Mouse (Mus musculus): ENCODE results near the gene 9430097D07Rik.

Gene 9430097D07Rik

DNA sequence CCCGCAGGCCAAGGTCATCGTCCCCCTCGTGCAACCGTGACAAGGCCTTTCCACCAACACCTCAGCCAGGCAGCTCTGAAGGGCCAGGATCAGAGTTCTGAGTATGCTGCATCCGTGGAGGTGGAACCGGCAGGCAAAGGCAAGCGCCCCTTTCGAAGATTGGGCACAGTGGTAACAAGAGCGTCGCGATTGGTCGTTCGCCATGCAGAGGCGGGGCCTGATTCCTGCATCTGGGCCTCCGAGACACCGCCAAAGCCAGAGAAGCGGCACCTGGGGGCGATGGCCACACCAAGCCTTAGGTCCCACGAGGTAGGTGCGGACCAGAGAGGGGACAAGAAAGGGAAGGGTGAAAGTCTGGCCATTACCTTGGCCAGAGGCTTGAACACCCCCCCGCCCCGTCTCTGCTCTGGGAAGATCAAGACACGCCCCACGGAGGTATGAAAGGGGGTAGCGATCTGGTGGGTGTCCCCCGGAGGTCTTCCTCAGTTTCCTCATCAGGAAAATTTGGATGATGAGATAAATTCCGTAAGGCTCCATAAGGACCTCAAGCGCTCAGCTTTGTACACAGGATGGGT is at the start of gene 9430097D07Rik:
Gene 9430097D07Rik, minus strand, starts transcription at position 99 of the 575 bp plus-strand sequence.
- DNase-seq: peak; percentile 37

DNA sequence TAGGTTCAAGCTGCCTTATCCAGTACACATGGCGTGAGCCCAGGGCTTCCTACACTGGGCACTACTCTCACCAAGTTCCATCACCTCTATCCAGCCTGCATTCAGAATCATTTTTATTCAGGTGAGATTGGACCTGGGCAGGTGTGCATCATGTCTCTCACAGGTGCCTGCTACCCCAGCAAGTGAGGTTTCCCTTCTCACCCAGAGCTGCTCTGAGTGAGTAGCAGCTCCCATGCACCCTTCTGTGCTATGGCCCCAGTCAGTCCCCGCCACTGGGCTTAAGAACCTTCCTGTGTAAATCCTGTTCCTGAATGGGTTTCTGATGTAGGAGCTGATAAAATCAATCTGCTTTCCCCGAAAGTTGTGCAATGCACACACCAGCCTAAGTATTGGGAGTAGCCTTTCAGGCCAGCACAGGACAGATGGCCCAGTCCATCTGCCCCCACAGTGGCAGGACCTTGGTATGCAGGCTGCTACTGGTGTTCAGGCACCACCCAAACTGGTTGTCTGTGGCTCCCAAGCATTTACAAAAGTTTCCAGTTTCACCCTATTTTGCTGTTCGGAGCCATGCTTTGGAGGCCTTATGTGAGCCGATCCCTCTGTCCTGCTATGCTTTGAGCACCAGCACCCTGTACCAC is 48.7 kb upstream of the 9430097D07Rik start:
- no peak for DNase-seq

DNA sequence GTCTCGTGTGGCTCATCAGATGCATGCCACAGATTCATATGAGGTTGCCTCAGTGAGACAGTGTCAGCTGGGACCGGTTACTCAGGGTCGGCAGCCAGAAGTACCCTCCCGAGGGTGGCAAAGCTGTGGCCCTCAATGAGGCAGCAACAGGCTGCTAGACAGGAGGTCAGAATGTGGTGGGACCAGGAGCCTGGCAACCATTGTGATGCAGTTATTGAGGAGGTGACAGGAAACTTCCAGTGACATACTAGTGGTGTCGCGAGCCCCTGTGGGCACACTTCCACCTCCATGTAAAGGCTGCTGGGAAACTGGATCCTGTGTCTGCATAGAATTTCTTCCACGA is 46.0 kb upstream of the 9430097D07Rik start, which contains the start of gene Ak1:
Gene Ak1, plus strand, starts transcription at position 242 of the 343 bp plus-strand sequence.
- no peak for DNase-seq

DNA sequence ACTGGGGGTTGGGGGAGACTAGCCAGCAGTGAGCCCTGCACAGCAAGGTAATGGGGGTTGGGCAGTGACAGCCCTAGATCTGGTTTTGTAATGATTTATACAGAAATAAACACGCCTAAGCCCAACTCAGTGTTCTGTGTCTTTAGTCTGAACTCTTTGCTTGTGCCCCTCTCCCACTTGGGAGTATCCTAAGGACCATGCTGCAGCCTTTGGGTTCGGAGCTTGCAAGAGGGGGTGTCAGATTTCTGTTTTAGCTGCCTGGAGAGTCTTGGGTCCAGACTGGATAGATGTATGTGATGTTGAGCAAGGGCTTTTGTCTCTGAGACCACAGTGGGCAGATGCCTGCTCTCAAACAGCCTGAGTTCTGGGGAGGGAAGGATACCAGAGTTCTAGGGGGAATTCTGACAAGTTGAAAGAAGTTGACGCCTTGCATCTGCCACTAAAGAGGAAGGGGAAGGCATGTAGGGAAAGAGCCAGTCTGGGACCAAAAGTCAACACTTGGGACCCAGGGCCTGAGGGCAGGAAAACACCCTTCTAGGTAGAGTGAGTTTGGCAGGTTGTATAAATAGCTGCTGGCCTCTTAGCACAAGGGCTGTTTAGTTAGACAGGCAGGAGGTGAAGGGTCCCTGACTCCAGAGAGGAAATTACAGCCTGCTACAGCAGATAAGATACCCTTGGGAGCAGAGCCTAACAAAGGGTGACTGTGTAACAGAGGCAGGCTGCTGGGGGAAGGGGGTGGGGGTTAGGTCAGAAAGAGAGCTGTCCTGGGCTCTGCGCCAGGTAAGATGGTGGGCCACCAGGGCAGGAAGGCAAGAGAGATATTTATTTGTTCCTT is 45.4 kb upstream of the 9430097D07Rik start:
- DNase-seq: peak; percentile 86

DNA sequence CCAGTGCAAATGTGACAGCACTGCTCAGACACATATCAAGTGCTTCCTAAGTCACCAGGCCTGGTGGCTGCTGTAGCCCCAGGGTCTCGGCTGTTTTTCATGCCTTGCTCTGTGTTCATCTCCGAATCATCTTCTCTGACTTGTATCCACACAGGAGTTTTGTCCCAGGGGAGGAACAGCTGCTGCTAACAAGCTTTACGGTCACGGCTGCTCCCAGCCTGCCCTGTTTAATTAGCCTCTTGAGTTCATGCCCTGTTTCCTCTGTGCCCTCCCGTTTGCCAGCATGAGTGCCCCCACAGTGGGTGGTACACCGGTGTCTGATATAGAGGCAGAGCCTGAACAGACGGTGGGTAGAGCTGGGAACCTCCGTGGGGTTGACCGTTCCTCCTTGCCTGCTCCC is 42.6 kb upstream of the 9430097D07Rik start:
- no peak for DNase-seq

DNA sequence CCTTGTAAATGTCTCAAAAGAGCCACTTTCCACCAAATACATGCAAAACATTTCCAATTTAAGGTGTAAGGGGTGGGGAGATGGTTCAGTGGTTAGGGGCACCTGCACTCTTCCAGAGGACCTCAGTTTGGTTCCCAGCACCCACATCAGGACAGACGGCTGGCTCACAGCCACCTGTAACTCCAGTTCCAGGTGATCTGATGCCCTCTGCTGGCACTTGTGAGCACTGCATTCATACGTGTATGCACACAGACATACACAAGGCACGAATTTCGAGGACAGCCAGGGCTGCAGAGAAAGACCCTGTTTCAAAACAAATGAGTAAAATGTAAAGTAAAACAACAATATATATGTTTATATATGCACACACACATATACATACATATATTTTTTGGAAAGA is 42.1 kb upstream of the 9430097D07Rik start:
- no peak for DNase-seq

DNA sequence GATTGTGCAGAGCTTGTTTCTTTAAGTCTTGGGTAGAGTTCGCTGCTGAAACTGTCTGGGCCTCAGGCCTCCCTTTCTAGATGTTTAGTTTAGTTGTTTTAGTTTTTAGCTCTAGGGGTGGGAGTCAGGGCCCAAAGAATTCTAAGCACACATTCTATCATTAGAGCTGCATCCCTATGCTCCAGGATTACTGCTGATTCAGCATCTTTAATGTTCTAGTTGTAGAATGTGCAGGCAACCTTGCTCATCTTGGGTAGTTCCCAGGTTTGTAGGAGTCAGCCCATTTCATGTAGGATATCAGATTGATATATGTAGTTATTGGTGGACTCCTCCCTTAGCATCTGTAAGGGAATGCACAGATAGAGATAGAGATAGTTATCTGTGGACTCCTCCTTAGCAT is 41.6 kb upstream of the 9430097D07Rik start:
- DNase-seq: no peak

DNA sequence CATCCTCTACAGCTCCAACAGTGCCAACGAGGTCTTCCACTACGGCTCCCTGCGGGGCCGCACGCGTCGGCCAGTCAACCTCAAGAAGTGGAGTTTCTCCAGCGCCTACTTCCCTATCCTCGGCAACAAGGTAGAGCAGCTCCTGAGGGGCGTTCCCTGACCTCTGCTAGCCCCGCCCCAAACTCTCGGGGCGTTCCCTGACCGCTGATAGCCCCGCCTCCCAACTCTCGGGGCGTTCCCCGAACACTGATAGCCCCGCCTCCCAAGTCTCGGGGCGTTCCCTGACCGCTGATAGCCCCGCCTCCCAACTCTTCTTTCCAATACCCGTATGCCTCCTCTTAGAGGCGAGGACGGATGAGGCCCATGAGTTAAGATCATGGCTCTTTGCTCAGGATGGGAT is 36.8 kb upstream of the 9430097D07Rik start:
- no peak for DNase-seq

DNA sequence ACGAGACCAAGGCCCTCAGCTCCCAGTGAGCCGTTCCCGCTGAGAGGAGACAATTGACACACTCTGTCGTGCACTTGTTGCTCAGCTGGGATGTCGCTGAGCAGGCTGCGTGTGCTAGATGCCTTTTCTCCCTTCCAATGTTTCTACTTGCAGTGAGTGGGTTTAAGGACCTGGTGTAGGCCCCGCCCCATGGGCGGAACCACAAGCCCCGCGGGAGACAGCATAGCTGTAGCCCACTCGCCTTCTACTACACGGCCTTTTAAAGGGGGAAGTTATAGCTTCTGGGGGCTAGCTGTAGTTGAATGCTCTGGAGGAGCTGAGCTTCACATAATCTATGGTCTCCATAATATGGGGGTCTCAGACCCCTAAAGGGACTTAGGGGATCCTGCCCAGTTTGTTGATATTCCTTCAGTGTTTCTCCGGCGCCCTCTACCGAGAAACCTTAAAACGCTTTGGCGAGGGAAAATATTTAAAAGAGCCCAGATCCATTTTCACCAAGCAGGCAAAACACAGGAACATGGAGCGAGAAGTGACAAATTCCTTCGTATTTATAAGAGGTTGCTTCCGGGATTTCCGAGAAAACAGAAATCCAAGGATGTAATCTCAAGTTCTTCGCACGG is 35.2 kb upstream of the 9430097D07Rik start:
- peak; percentile 82 for DNase-seq

DNA sequence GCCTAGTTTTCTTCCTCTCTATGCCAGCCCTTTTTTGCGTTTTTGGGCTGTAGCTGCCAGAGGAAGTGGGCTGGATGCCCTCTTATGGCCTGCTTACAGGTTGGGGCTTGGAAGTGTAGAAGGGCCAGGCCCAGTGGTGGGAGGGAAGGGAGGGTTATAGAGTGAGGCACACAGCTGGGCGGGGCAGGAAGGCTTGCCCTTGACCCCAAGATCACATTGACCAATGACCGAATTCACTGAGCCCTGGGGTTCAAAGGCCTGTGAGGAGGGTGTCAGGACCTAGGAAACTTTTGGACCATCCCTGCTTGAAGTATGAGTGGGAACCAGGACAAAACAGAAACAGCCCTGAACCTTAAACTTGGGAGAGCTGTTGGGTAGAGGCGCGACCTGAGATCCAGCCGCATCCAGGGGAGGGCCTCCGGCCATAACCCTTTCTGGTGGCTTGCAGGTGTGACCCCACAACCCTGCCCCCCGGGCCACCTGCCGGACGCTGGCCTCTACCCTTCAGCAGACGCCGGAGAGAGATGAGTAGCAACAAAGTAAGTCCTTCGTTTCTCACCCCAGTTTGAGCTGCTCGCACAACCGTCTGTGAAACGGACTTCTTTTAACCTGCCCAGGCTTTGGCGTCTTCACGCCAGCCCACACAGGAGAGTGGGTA is 33.4 kb upstream of the 9430097D07Rik start:
- DNase-seq: no peak

DNA sequence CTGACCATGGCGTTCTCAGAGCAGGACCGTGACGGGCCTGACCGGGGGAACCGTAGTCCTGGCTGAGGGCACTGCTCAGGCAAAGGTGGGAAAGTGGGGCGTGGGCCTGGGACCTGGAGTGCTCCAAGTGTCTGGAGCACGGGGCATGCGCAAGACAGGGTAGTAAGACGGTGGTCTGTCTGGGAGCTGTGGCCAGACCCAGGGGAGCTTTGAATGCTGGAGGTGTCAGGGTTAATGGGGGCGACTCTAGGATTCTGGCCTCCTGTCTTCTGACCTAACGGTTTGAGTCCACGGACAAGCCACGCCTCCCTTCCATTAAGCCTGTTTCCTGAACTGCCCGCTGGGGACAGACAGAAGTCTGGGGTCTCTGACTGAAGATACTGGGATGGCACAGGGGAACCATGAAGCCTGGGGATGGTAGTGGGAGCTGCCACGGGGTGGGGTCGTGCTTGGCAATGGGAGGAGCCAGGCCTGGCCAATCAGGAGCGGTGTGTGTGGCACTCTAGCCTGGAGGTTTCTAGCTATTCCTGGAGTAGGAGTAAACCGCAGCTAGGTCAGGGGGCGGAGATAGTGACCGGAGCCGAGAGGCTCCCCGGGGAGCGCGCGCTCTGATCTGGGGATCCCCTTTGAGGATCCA is 32.8 kb upstream of the 9430097D07Rik start:
- DNase-seq: peak; percentile 78

DNA sequence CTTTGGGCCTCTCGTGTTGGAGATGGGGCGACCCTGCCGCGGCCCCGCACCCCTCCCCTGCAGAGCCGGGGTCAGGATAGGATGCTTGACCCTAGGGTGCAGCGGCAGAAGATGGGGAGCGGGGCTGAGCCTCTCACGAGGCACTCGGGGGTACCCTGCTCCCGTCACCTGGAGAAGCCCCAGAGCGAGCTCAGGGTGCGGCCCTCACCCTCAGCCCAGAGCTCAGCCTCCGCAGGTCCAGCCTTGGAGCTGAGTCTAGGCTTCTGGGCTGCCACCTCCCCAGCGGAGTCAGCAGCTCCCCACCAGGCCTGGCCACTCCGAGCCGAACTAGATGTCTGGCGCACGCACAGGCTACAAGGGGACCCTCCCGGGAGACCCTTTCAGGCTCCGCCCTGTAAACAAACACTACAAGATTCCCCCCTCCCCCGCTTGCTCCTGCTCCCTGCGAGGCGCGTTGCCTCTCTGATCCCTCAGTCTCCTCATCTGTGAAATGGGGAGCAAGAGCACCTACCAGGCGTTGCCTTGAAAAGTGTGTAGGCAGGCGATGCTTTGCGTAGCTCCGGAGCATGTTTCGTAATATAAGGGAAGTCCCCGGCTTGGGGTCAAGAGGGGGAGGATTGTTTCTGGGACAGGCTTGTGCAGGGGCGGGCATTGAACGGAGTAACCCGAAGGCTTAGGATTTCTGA is 31.9 kb upstream of the 9430097D07Rik start:
- peak; percentile 56 for DNase-seq

DNA sequence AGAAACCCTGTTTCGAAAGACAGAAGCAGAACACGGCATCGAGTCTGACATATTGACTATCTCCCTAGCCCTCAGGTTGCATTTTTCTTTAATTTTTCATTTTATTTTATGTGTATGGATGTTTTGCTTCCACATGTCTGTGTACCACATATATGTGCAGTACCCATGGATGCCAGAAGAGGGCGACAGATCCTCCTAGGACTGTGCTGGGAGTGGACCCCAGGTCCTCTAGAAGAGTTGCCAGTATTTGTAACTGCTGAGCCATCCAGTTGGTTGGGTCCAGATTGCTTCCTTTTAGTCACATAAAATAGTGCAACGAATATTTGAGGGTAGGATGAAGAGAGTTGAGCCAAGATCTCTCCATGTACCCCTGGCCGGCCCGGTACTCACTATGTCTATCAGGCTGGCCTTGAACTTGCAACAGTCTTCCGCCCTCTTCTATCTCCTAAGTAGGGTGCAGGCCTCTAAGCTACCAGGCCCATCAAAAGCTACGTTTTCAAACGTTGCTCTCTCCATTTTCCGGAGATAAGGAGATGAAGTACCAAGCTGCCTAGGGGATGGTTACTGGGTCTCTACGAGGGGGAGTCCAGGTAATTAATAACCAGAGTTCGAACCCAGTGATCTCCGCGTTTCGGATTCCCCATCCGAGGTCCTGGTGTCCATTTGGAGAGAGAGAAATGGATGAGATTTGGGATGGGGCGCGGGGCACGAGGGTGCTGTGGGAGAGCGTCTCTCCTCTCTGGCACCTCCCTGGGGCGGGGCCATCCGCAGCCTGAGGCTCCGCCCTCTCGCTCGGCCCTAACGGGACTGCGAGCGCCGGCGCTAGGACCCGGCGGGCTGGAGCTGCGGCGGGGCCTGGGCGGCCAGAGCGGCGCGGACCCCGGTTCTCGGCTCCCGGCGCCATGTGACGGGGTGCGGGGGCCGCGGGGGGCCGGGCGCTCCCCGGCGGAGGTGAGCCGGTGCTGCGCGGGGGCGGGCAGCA is 31.0 kb upstream of the 9430097D07Rik start:
- peak; percentile 94 for DNase-seq

DNA sequence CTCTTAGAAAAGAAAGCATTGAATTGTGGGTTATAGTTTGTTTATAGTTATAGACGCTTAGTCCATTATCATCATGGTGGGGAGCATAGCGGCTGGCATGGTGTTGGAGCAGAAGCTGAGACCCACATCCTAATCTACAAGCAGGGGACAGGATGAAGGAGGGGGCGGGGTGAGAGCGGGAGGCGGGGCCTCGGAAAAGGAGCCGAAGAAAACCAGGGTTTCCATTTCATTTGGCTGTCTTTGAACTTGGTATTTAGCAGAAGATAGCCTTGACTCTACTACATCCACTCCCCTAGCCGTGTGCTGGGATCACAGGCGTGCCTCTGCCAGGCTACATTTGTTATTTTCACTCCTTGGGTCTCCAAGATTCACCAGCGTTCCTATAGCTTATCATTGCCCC is 29.1 kb upstream of the 9430097D07Rik start:
- DNase-seq: no peak

DNA sequence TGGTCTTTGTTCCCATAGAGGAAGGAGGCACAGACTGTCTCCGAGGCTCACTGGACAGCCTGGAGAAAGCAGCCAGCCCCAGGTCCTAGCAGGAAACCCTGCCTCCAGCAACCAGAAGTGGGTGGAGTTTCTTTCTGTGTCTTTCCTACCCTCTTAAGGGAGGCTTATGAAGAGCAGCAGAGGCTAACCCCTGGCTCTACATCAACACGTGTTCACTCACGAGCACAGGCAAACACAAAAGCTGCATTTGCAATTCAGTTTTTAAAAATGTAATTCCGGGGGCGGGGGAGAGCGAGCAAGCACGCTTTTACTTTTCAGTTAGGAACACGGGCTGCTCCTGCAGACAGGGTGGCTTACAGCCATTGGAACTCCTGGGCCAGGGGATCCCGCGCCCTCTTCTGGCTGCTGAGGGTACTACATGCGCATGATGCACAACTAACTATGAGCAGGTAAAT is 27.1 kb upstream of the 9430097D07Rik start:
- DNase-seq: peak; percentile 92

DNA sequence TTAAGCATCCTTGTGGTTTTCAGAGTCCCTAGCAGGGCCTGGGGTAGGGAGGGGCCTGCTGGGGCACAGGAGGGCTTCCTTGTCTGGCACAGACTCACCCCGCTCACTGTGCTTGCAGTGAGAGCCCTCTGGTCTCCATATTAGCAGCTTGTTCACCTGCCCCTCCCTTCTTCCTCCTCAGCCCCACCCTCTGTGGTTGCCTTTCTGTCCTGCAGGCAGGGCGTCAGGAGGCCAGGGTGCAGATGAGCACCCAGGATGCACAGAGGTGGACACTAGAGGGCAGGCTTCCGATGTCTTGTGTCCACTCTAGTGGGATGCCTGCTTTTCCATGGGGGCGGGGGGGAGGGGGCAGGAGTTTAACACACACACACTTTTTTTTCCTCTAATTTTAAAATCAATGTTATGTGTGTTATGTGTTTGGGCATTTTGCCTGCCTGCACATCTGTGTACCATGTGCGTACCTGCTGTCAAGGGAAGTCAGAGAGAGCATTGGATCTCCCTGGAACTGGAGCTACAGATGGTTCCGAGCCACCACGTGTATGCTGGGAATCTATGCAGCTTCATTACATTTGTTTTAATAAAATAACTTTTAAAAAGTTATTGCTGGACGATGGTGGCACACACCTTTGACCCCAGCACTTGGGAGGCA is 26.1 kb upstream of the 9430097D07Rik start:
- peak; percentile 73 for DNase-seq

DNA sequence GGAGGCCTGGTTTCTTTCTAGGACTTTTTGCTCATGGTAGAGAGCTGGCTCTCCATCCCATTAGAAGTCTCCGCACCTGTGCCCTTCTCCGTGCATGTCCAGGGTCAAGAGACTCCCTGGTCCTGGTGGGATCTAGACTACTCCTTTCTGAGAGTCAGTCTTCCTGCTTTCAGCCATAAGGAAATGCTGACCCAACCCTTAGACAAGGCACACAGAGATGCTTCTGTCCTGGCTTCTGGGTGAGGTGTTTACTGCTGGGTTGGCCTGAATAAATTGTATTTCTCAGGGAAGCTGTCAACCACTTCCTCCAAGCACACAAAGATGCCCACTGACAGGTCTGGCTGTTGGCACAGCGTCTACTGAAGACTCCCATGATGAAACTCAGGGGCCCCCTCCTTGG is 23.9 kb upstream of the 9430097D07Rik start, which contains the start of gene St6galnac6:
Gene St6galnac6, plus strand, starts transcription at position 301 of the 400 bp plus-strand sequence.
- DNase-seq: no peak

DNA sequence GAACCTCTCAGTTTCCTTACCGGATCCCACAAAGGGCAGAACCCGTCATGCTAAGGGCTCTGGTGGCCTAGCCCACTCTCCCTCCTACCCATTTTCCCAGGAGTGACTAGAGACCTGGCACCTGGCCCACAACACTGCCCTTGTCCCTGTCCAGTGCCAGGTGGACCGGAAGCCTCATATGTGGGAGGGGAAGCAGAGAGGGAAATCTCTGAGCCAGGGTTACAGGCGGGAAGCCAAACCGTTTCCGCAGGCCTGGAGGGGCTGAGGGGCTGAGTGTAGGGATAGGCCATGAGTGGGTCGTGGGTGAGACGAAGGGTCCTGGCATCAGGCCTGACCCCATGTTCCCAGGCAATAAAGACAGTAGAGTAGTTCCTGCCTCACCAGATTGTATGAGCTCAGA is 23.0 kb upstream of the 9430097D07Rik start:
- no peak for DNase-seq

DNA sequence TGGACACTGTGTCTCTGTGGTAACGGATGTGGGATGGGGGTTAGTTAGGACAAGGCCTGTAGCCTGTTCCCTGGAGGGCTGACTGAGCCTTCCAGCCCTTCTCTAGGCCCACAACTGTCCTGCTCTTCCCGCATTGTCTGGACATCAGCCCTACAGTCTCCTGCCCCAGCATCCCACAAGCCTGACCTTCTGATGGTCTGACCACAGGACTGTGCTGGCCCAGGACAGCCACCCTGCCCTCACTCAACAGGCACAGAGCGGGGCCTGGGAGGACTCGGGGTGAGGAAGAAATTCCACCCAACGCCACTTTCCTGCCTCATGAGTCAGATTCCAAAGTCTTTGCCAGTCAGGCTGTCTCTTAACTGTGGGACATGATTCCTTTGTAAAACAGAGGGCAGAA is 22.2 kb upstream of the 9430097D07Rik start:
- DNase-seq: no peak

DNA sequence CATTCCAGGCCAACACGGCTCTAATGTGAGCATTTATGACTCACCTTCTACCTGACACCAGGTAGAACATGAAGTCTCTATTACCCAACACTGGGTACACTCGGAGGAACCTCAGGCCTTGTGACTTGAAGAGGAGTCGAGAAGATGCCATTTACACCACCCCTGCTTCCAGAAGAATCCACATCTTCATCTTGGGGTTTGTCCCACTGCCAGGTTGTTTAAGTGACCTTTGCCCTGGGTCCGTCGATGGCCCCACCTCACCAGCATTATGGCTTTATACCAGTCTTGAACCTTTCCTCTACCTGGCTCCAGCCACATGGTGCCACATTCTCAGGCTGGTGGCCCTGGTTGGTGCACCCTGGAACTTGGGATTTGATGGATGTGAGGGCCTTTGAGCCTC is 21.8 kb upstream of the 9430097D07Rik start:
- DNase-seq: no peak

Measured in lung, postnatal 10 days (tissue).